Mouse (Mus musculus) v-Abl transformed pro-B cells (cell line): ENCODE results near the gene 4931409K22Rik.

Source experiments
- in situ Hi-C, 2 experiments: fragments of 400-800 bp; cut with MboI; formaldehyde crosslinking; loops; one replicate each; pipeline ENCODE4 v1.15.1; 2025; ENCODE audit not compliant: unreplicated experiment in 2 of 2

The 4931409K22Rik gene

GRCm38 (mm10) chr5:24556709-24557108 lies at the start of gene 4931409K22Rik:
TSS of gene 4931409K22Rik (minus strand) at chr5:24556809.
- in situ Hi-C loops = no loop called here

DNA sequence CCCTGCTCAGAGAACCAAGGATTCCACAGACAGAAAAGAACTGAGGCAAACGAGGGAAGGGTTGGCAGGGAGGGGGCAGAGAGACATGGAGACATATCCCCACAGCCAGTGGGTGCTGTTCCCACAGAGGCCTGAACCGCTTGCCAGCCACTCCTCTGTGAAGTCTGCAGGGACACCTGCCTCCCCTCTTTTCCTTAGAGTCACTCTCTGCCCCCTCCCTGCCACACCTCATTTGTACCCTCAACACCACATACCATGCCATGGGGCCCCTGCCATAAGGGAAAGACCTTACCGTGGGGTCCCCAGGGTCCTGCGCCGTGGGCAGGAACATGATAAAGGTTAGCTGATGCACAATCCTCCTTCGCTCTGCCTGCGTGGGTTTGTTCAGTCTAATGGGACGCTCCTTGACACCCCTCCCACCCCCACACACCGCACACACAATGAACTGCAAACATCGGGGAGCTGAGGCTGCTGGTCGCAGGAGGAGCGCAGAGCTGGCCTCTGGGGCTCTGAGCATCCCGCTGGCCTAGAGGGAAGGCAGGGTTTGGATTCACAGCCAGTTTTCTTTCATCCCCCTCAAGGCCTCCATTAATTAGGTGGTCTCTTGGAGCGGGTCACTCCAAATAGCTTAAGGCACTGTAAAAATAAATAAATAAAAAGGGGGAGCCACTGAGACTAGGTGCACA lies 49.5 kb upstream of the 4931409K22Rik start:
- in situ Hi-C loops = no loop called here

DNA sequence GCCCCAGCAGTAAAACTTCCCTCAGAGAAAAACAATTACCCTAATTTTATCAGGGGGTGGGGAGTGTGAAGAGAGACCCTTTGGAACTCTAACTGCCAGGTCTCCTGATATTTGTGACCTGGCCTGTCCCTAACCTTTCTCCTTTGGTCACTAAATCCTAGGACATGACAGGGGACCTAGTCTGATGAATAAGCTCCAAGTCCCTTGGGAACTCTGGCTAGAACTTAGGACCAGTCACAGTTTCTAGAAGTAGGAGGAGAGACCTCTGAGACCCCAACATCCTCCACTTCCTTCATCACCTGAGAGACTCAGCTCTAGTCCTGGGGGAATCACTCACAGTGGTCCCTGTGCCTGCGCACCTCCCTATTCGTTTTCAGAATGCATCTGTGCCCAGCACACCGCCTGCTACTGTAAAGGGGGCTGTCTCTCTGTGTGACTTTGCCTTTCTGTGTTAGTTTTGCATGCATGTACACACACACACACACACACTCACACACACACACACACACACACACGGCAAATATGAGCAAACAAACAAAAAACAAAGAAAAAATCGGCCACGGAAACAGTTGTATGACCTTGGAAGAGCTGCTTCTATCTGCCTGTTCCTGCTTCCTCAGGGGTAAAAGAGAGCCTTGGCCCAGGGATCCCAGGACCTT lies 48.8 kb upstream of the 4931409K22Rik start:
- in situ Hi-C loops = no loop called here

DNA sequence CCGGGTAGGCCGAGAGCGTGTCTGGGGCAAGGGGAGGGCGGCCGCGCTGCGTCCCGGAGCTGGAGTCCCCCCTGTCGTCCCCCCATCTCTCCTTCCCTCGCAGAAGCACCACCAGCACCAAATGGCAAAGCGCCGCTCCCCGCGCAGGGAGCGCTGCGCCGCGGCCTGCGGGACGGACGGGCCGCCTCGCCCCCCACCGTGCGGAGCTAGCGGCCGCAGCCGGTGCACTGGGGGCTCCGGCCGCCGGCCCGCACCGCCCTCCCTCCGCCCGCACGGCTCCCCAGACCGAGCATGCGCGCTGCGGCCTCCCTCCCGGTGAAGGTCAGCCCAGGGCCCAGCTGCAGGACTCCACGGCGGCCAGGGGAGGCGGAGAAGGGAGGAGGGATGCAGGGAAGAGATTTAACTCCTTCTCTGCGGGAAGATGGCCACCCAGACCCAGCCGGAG lies 48.1 kb upstream of the 4931409K22Rik start:
- in situ Hi-C loops = no loop called here

DNA sequence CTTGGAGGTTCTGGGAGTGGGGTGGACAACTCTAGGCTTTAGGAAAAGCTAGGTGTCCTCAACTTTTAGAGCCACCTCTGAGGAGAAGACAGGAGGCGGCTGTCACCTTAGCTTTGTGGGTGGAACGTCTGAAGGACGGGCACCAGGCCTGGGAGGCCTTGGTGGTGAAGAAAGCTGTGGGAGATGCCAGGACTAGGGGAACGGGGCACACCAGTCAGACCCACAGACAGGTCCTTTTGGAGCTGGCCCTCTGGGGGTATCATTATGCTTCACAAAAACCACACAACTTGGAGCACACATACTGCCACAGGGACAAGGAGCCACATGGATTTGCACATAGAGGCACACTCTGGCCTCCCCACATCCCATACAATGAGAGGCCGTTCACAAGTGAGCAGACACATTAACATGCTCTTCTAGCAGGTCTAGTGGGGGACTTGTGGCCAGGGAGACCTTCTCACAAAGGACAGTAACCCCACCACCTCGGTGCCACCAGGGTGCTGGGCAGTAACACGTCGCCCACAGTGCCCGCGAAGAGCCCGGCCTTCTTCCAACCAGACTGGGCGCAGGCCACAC lies 47.6 kb upstream of the 4931409K22Rik start:
- in situ Hi-C loops = no loop called here

DNA sequence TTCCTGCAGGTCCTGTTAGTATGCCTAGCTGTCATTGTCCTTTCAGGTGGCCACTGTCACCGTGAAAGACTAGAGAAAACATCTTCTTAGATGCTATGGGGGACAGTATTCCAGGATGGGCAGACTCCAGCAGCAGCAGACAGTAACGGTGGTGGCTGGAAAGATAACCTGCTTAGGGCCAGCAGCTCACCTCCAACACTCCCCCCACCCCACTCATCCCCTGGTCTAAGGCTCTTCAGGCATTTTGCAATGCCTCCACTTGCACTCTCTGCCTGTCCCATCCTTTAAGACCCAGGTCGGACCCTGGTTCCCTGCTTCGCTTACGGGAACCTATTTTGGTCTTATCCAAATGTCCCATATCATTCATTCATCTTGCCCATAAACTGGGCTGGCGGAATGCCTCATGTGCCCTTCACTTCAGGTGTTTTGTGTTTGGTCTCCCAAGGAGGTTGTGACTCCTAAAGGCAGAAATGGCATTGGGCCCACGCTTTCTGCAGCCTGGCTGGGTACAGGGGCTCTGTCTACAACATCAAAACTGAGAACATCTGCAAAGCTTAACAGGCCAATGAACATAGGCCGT lies 46.9 kb upstream of the 4931409K22Rik start:
- in situ Hi-C loops = no loop called here

- in situ Hi-C loops = no loop called here
These were observed 46.2 kb upstream of the 4931409K22Rik start for GRCm38 (mm10) chr5:24602751-24603343.

- in situ Hi-C loops = no loop called here
These were observed 45.5 kb upstream of the 4931409K22Rik start for GRCm38 (mm10) chr5:24601911-24602750.

GRCm38 (mm10) chr5:24601071-24601835 lies 44.6 kb upstream of the 4931409K22Rik start:
- in situ Hi-C loops = no loop called here

DNA sequence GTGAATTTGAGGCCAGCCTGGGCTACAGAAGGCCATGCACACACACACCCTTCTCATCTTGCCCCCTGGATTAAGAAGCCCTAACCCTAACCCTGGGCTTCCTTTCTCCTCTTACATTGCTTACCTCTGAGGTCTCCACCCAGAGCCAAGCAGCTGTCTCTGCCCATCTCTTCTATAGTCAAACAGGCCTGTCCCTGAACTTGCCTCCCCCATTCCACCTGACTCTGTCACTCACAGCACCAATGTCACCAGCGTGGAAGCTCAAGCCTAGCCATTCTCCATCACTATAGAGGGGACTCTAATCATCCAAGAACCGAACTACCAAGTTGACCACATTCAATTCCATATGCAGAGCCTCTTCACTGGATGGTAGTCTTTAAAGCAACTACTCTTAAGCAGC lies 43.6 kb upstream of the 4931409K22Rik start:
- in situ Hi-C loops = no loop called here

- in situ Hi-C loops = loop anchor here (25.0 kb wide), 2 partner anchors 187 to 212 kb away; partner anchors contain the start of genes Abcb8 (in 1 of the 2), Asic3 (in 1 of the 2), Atg9b (in 1 of the 2) and Cdk5 (in 1 of the 2)
These were observed 42.5 kb upstream of the 4931409K22Rik start for GRCm38 (mm10) chr5:24599137-24599536.

- in situ Hi-C loops = loop anchor here (25.0 kb wide), 2 partner anchors 186 to 211 kb away; partner anchors contain the start of genes Abcb8 (in 1 of the 2), Asic3 (in 1 of the 2), Atg9b (in 1 of the 2) and Cdk5 (in 1 of the 2)
These were observed 42.0 kb upstream of the 4931409K22Rik start for GRCm38 (mm10) chr5:24598570-24599006.

- in situ Hi-C loops = loop anchor here (25.0 kb wide), 2 partner anchors 186 to 211 kb away; partner anchors contain the start of genes Abcb8 (in 1 of the 2), Asic3 (in 1 of the 2), Atg9b (in 1 of the 2) and Cdk5 (in 1 of the 2)
These were observed 41.4 kb upstream of the 4931409K22Rik start for GRCm38 (mm10) chr5:24597901-24598569.

GRCm38 (mm10) chr5:24597221-24597728 lies 40.7 kb upstream of the 4931409K22Rik start:
- in situ Hi-C loops = loop anchor here (25.0 kb wide), 2 partner anchors 185 to 210 kb away; partner anchors contain the start of genes Abcb8 (in 1 of the 2), Asic3 (in 1 of the 2), Atg9b (in 1 of the 2) and Cdk5 (in 1 of the 2)

DNA sequence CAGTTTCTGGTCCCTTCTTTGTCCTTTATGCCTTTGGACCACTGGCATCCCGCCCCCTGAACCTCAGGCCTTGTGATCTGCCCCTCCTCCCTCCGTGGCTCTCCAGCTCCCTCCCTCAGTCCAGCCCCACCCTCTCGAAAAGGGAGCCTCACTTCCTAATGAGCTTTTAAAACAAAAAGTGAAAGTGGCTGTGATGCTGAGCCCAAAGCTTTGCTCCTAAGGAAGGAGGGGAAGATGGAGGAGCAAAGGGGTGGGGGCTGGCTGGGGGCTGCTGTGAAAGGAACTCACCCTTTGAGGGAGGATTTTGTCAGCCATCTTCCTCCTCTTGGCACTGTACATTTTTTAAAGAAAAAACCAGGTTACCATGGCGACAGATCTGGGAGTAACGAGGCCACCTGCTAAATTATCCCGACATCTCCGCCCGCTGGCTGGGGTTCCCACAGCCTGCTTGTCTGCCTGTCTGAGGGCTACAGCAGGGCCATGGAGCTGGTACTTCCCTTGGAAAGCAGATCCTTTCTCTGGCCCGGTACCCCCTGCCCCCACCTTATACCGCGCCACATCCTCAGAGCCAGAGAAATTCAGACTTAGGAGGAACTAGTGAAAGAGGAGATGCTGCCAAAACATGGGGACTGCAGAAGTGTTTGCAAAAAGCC lies 40.0 kb upstream of the 4931409K22Rik start:
- in situ Hi-C loops = loop anchor here (25.0 kb wide), 2 partner anchors 184 to 209 kb away; partner anchors contain the start of genes Abcb8 (in 1 of the 2), Asic3 (in 1 of the 2), Atg9b (in 1 of the 2) and Cdk5 (in 1 of the 2)

DNA sequence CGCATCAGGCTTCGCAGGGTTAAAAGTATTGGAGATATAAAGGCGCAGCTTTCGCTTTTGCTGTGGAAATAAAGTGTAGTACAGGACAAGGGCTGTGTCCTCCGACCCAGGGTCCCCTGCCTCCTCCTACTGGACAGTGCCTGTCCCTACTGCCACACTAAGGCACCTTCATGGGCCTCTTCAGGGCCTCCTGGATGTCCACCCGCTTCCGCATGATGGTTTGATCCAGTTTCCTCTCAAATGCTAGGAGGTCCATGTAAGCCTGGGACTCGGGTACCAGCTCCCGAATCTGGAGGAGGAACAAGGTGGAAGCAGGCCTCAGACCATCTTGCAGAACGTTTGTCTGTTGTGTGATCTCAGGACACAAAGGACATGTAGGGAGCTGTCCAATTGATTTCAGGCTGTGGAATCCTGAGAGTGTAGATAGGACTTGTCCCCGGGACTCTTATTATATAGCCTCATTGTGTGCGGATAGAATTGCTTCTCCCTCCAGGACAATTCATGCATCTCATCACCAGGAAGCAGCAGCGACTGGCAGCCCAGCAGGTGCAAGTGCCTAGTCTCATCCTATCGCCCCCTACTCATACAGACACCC lies 39.3 kb upstream of the 4931409K22Rik start:
- in situ Hi-C loops = loop anchor here (25.0 kb wide), 2 partner anchors 184 to 209 kb away; partner anchors contain the start of genes Abcb8 (in 1 of the 2), Asic3 (in 1 of the 2), Atg9b (in 1 of the 2) and Cdk5 (in 1 of the 2)
